Mouse (Mus musculus): ENCODE data around the gene Fam192a. TPM values are rescaled to one million over a fixed set of nuclear protein-coding genes. Genes with fewer than 3 reads are reported as not detected.

Gene Fam192a
- polyA plus RNA-seq, 1 experiment = 17.2 TPM

DNA sequence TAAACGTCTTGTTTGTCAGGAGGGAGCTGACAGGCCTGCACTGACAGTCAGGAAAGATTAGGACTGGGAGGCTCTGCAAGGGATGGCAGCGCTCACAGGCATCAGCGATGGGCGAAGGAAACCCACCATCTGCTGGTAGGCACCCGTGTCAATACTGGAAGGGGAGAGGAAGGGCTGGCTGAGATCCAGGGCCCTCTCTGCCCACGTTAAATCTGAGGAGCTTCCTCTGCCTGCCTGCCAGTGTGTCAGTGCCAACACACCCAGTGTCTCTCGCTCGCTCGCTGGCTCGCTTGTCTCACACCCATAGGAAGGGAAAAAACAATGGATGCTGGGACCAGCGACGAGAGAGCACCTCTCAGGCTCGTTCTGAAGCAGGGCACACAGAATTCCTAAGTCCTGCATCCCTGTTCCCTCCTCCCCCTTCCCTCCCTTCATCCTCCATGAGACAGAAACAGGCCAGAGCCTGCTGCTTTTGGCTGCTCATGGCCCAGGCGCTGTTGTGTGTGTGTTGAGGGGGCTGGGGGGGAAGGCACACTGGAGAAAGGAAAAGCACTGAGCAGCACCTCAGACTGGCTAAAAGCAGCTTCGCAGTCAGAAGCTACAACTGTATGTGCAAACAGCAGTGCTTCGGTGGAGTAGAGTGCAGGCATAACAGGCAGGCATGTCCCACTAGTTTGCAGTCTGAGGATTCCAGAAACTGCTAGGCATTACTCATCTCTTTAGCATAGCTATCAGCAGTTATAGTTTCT is 27.5 kb downstream of the Fam192a start:
- whole genome bisulfite sequencing = 84% methylated on average over 16 of the region's 16 CpGs
- no peaks in the 10 kb centered on the region for H3K4me1 ChIP-seq (ENCODE audit: control insufficient read depth, insufficient read depth, insufficient read length)
- H3K36me3 ChIP-seq (ENCODE audit: control insufficient read depth, insufficient read depth, low read length) = peaks cover 32% of the 10 kb centered on the region
- H3K4me3 ChIP-seq (ENCODE audit: extremely low read depth, insufficient read depth, insufficient read length) = no peak overlapping the region
- no peaks in the 10 kb centered on the region for H3K27me3 ChIP-seq (ENCODE audit: control insufficient read depth, insufficient read depth, low read length)
- no peak for DNase-seq (ENCODE audit: low read depth in 1 of 2, low spot score in 2 of 2)
- no peak for TF ChIP-seq CTCF (IDR thresholded peaks at IDR 0.05; ENCODE audit: extremely low read depth, insufficient read depth, insufficient read length, insufficient replicate concordance)
- no peak for TF ChIP-seq POLR2A (IDR thresholded peaks at IDR 0.05; ENCODE audit: low read depth, low read length)
- H3K27ac ChIP-seq (ENCODE audit: insufficient read depth, low read length) = no peak overlapping the region

DNA sequence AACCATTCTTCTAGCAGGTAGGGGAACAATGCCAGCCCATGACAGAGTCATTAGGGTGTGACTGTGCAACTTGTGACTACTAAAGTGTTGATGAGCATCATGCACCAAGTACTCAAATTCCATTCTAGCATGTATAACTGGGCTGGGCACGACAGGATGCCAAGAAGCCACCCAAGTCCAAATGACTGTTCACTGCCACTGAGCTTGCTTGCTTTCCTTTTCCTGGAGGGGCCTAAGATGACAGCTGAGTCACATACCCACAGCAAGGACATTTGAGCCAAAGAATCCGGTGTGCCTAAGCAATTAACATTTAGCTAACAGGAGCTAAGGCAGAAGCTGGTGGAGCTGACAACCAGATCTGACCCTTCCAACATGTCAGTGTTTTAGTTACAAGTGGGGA is 29.9 kb downstream of the Fam192a start:
- H3K27ac ChIP-seq (ENCODE audit: insufficient read depth, low read length) = no peak overlapping the region
- 74% methylated on average over 2 of the region's 2 CpGs for WGBS
- H3K4me1 ChIP-seq (ENCODE audit: control insufficient read depth, insufficient read depth, insufficient read length) = no peaks in the 10 kb centered on the region
- no peaks in the 10 kb centered on the region for H3K27me3 ChIP-seq (ENCODE audit: control insufficient read depth, insufficient read depth, low read length)
- H3K4me3 ChIP-seq (ENCODE audit: extremely low read depth, insufficient read depth, insufficient read length) = no peak overlapping the region
- H3K36me3 ChIP-seq (ENCODE audit: control insufficient read depth, insufficient read depth, low read length) = peaks cover 24% of the 10 kb centered on the region
- TF ChIP-seq CTCF (IDR thresholded peaks at IDR 0.05; ENCODE audit: extremely low read depth, insufficient read depth, insufficient read length, insufficient replicate concordance) = no peak
- TF ChIP-seq POLR2A (IDR thresholded peaks at IDR 0.05; ENCODE audit: low read depth, low read length) = no peak
- no peak for DNase-seq (ENCODE audit: low read depth in 1 of 2, low spot score in 2 of 2)

DNA sequence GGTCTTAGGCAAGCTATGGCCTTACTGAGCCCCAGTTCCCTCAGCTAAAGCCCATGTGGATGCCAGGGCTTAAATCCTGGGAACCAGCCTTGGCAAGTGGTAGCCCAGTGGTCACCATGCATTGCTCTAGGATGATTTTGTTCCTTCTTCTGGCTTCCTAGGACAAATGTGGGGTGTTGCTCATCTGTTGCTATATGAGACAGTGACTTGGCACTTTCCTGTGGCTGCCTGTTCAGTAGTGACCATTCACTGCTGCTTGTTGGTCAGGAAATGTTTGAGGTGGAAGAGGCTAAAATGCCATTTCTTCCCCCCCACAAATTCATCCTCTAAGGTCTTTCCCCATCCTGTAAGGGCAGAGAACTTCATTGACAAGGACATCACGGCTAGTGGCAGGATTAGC is 32.4 kb downstream of the Fam192a start:
- WGBS = 91% methylated on average over 1 of the region's 1 CpGs
- TF ChIP-seq POLR2A (IDR thresholded peaks at IDR 0.05; ENCODE audit: low read depth, low read length) (no peak), CTCF (IDR thresholded peaks at IDR 0.05; ENCODE audit: extremely low read depth, insufficient read depth, insufficient read length, insufficient replicate concordance) (no peak)

DNA sequence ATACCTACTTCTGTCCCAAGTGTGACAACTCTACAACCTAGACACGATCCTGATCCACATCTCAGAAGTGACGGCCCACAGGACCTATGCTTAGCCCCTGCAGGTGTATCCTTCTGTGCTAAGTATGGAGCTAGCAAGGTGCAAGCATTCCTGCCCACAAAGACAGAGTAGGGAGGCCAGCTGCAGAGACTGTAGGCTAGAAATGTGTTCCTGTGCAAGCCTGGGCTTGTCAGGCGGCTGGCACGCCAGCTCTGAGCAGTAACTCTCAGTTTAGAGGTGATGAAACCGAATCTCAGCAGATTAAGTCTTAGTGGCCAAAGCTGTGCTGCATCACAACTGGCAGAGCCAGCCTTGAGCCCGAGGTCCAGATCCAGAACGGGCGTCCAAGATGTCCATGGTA is 33.7 kb downstream of the Fam192a start:
- no peak overlapping the region for H3K4me3 ChIP-seq (ENCODE audit: extremely low read depth, insufficient read depth, insufficient read length)
- whole genome bisulfite sequencing = 88% methylated on average over 8 of the region's 8 CpGs
- no peaks in the 10 kb centered on the region for H3K36me3 ChIP-seq (ENCODE audit: control insufficient read depth, insufficient read depth, low read length)
- no peak for TF ChIP-seq POLR2A (IDR thresholded peaks at IDR 0.05; ENCODE audit: low read depth, low read length)
- TF ChIP-seq CTCF (IDR thresholded peaks at IDR 0.05; ENCODE audit: extremely low read depth, insufficient read depth, insufficient read length, insufficient replicate concordance) = no peak
- DNase-seq (ENCODE audit: low read depth in 1 of 2, low spot score in 2 of 2) = no peak
- no peak overlapping the region for H3K27ac ChIP-seq (ENCODE audit: insufficient read depth, low read length)
- no peaks in the 10 kb centered on the region for H3K4me1 ChIP-seq (ENCODE audit: control insufficient read depth, insufficient read depth, insufficient read length)
- H3K27me3 ChIP-seq (ENCODE audit: control insufficient read depth, insufficient read depth, low read length) = no peaks in the 10 kb centered on the region

More for the DNA sequence above, 32.4 kb downstream of the Fam192a start:
- no peak for DNase-seq (ENCODE audit: low read depth in 1 of 2, low spot score in 2 of 2)
- no peak overlapping the region for H3K27ac ChIP-seq (ENCODE audit: insufficient read depth, low read length)
- H3K4me1 ChIP-seq (ENCODE audit: control insufficient read depth, insufficient read depth, insufficient read length) = no peaks in the 10 kb centered on the region
- peaks cover 11% of the 10 kb centered on the region for H3K36me3 ChIP-seq (ENCODE audit: control insufficient read depth, insufficient read depth, low read length)
- H3K4me3 ChIP-seq (ENCODE audit: extremely low read depth, insufficient read depth, insufficient read length) = no peak overlapping the region
- H3K27me3 ChIP-seq (ENCODE audit: control insufficient read depth, insufficient read depth, low read length) = no peaks in the 10 kb centered on the region

DNA sequence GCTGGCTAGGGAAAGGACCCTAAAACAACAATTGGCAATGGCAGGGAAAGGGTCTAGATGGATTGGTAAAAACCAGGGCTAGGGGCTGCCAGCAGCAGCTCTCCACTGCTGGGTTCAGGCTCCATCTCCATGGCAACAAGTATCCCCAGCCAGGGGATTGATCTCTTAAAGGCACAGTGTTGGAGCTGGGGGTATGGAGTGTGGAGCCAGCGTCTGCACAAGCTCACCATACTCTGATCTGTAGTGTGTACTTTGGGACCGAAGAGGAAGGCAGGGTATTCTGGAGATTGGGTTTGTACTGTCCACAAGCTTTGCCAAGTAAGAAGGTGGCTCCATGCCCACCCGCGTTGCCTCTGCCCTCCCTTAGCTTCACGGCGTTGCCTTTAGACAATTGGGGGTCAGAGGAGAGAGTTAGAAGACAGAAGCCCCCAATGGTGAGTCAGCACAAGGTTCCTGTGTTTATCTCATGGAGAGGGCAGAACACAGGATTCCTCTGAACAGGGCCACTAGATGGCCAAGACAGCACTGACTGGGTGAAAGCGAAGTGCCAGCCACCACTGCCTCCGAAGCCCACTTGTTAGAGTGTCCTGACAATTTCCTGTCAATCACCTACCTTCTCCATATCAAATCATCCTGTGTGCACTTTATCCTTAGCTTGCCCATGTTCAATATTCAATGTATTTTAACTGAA is 34.5 kb downstream of the Fam192a start:
- H3K4me1 ChIP-seq (ENCODE audit: control insufficient read depth, insufficient read depth, insufficient read length) = no peaks in the 10 kb centered on the region
- H3K27ac ChIP-seq (ENCODE audit: insufficient read depth, low read length) = no peak overlapping the region
- 90% methylated on average over 8 of the region's 8 CpGs for WGBS
- DNase-seq (ENCODE audit: low read depth in 1 of 2, low spot score in 2 of 2) = no peak
- no peaks in the 10 kb centered on the region for H3K36me3 ChIP-seq (ENCODE audit: control insufficient read depth, insufficient read depth, low read length)
- no peaks in the 10 kb centered on the region for H3K27me3 ChIP-seq (ENCODE audit: control insufficient read depth, insufficient read depth, low read length)
- no peak for TF ChIP-seq POLR2A (IDR thresholded peaks at IDR 0.05; ENCODE audit: low read depth, low read length)
- H3K4me3 ChIP-seq (ENCODE audit: extremely low read depth, insufficient read depth, insufficient read length) = no peak overlapping the region

DNA sequence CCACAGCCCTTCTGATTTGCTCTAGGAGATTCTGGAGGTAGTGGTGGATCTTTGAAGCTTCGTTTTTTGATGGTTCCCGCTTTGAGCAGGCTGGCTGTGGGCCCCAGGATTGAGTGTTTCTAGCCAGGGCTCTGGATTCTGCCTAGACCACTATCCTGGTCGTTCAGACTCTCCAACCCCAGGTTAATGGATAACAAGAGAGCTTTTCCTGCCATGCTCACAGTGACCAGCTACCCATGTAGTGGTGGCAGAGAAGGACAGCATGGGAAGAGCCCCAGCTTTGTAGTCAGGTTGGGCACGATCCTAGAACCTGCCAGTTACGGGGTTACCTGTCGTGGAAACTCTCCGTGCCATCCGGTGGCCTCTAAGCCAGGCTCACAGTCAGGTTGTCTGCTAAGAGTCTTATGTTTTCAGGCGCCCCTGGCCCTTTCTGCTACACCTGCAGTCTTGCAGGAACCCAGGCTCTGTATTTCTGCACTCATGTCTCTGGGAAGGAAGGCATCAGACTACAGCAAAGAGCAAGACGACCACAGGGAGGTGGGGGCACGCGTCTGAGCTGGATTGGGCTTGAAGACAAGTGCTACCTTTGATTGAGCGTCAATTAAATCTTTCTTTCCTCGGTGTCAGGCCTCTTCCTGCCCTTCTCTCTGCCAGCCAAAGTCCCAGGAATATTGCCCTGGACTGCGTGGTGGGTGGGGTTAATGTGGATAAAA is 35.2 kb downstream of the Fam192a start:
- Histone ChIP-seq H3K4me3 (ENCODE audit: extremely low read depth, insufficient read depth, insufficient read length) (no peak overlapping the region), H3K27ac (ENCODE audit: insufficient read depth, low read length) (no peak overlapping the region), H3K27me3 (ENCODE audit: control insufficient read depth, insufficient read depth, low read length) (no peaks in the 10 kb centered on the region), H3K4me1 (ENCODE audit: control insufficient read depth, insufficient read depth, insufficient read length) (no peaks in the 10 kb centered on the region), H3K36me3 (ENCODE audit: control insufficient read depth, insufficient read depth, low read length) (no peaks in the 10 kb centered on the region)
- TF ChIP-seq POLR2A (IDR thresholded peaks at IDR 0.05; ENCODE audit: low read depth, low read length) (no peak), CTCF (IDR thresholded peaks at IDR 0.05; ENCODE audit: extremely low read depth, insufficient read depth, insufficient read length, insufficient replicate concordance) (no peak)
- WGBS = 86% methylated on average over 15 of the region's 15 CpGs
- no peak for DNase-seq (ENCODE audit: low read depth in 1 of 2, low spot score in 2 of 2)
